Mouse (Mus musculus) frontal cortex, adult (tissue): ENCODE measurements around the gene Atg7.
A peak's percentile ranks its signal among the peaks of the same experiment; 100 is the strongest.

Source experiments
- ATAC-seq: cut with Nextera tagmentation; 2 replicates; pipeline ENCODE4 v1.9.2; 2017; ENCODE audit warnings: mild to moderate bottlenecking, moderate library complexity, mixed read lengths; ENCODE audit not compliant: low TSS enrichment

The Atg7 gene

GRCm38 (mm10) chr6:114786461-114786860, 143.6 kb downstream of the Atg7 start:
- no peak for ATAC-seq

- ATAC-seq = no peak
These were observed 144.7 kb downstream of the Atg7 start for GRCm38 (mm10) chr6:114787606-114788005.

- no peak for ATAC-seq
These were observed 145.8 kb downstream of the Atg7 start for GRCm38 (mm10) chr6:114788663-114789062.

- ATAC-seq = no peak
These were observed 147.2 kb downstream of the Atg7 start for GRCm38 (mm10) chr6:114790084-114790483.

- ATAC-seq = no peak
These were observed 148.0 kb downstream of the Atg7 start for GRCm38 (mm10) chr6:114790902-114791301.

GRCm38 (mm10) chr6:114791846-114792245, 148.9 kb downstream of the Atg7 start:
- ATAC-seq = no peak

GRCm38 (mm10) chr6:114794706-114795105, 151.8 kb downstream of the Atg7 start:
- ATAC-seq = peak; percentile 94

GRCm38 (mm10) chr6:114795706-114796325, 152.9 kb downstream of the Atg7 start:
- ATAC-seq = no peak

GRCm38 (mm10) chr6:114797901-114798300, 155.0 kb downstream of the Atg7 start:
- no peak for ATAC-seq

GRCm38 (mm10) chr6:114798715-114799114, 155.8 kb downstream of the Atg7 start:
- ATAC-seq = no peak

GRCm38 (mm10) chr6:114800291-114800965, 157.5 kb downstream of the Atg7 start:
- no peak for ATAC-seq

GRCm38 (mm10) chr6:114803915-114804535, 161.1 kb downstream of the Atg7 start:
- no peak for ATAC-seq

- ATAC-seq = no peak
These were observed 162.0 kb downstream of the Atg7 start for GRCm38 (mm10) chr6:114804866-114805265.

GRCm38 (mm10) chr6:114805927-114806326, 163.0 kb downstream of the Atg7 start:
- no peak for ATAC-seq

- no peak for ATAC-seq
These were observed 164.6 kb downstream of the Atg7 start for GRCm38 (mm10) chr6:114807474-114807873.

GRCm38 (mm10) chr6:114808654-114809430, 165.9 kb downstream of the Atg7 start:
- ATAC-seq = no peak

GRCm38 (mm10) chr6:114809431-114809811, 166.5 kb downstream of the Atg7 start:
- no peak for ATAC-seq

GRCm38 (mm10) chr6:114812322-114812721, 169.4 kb downstream of the Atg7 start:
- ATAC-seq = peak; percentile 23; the same call in 1 of the 2 replicates

GRCm38 (mm10) chr6:114812779-114813178, 169.9 kb downstream of the Atg7 start:
- ATAC-seq = no peak

GRCm38 (mm10) chr6:114814199-114814881, 171.4 kb downstream of the Atg7 start:
- ATAC-seq = no peak

GRCm38 (mm10) chr6:114814882-114815650, 172.2 kb downstream of the Atg7 start:
- ATAC-seq = no peak
